Mouse (Mus musculus) embryo, embryonic 11.5 days (tissue): ENCODE results near the gene Etnk1.
A peak's percentile ranks its signal among the peaks of the same experiment; 100 is the strongest.
"Not testable (repeated sequence)": the region's sequence is repeated elsewhere in the genome, so short reads cannot be mapped to it uniquely, and the experiment has no call there.

ENCODE experiments used
- DNase-seq: peaks from one replicate; pipeline ENCODE4 v3.0.0-alpha.2; 2012; ENCODE audit warnings: low read depth, low spot score

Etnk1 gene

DNA sequence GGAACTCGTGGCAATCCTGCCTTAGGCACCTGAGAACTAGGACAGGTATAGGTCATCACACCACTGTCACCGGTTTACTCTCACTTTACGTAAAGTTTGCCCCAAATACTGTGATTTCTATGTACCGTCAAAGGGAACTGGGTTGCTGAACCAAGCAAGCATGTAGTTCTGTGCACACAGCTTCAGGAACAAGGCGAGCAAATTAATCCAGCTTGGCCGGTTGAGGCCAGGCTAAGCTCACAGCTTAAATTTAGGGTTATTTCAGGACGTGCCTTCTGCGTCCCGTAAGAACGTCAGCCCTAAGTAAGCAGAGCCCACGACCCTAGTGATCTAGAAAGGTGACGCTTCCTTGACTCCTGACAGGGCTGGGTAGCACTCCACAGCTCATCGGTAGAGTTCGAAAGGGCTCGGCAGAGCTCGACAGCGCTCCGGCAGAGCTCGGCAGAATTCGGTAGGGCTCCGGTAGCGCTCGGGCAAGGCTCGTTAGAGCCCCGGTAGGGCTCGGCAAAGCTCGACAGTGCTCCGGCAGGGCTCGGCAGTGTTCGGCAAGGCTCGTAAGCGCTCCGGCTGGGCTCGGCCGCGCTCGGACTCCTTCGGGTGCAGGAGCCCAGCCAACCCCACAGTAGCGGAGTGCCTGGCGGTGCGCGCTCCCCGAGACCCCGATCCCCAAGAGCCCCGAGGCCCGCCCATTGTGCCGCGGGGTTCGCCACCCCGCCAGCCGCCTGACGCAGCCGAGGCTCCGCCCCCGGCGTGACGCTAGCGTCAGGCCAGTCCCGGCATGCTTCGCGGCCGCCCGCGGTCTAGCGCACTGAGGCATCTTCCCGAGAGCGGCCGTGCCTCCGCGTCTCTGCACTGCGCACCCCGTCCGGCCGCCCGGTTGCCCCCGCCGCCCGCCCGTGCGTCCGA, at the start of gene Etnk1:
Gene Etnk1 (plus strand): TSS at position 770 of the 906 bp plus-strand sequence.
- DNase-seq: peak; percentile 89

DNA sequence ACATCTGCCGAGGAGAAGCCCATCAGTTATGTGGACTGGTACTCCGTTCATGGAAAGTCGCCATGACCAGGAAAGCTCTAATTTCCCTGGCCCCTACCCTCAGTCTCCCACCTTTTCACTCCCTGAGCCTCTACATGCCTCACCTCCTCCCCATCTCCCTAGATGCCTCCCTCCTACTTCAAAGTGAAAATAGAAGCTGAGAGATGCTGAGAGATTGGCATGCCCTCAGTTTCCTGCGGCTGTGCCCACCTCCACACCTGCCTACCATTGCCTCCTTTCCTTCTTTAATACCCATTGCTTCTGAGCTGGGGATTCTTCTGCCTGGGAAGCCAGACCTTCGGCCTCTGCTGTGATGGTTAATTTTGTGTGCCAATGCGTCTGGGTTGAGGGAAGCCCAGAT, 47.7 kb upstream of the Etnk1 start:
- DNase-seq: no peak

DNA sequence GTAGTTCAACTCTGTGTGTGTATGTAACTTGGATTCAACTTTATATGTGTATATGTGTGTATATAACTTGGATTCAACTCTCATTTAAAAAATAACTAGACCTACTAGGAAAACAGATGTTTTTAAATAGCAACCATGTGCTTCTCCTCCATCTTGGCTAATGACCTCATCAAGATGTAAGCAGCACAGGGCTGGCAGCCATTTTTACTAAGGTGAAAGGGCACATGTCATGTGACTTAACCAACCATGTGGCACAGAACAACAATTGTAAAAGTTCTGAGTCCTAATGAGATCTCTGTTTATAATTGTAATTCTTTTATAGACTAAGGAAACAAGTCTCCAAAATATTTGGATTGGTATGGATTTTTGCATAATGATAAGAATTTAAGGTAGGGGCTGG, 41.3 kb upstream of the Etnk1 start:
- no peak for DNase-seq

DNA sequence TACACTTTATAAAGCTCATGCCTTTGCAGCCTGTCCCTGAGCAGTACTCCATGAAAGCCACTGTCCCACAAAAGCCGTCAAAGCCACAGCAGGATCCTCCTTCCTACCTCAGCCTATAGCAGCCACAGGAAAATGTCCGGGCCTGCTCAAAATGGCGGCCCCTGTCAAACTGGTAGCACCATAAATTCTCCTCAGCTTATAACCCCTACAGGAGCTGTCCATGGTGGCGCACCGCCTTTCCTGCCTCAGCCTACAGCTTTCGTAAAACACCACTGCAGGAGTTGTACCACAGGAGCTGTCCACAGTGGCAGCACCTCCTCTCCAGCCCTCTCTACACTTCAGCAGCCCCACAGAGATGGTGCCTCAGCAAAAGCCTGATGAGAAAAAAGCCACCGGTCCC, 37.6 kb upstream of the Etnk1 start:
- DNase-seq: no peak

DNA sequence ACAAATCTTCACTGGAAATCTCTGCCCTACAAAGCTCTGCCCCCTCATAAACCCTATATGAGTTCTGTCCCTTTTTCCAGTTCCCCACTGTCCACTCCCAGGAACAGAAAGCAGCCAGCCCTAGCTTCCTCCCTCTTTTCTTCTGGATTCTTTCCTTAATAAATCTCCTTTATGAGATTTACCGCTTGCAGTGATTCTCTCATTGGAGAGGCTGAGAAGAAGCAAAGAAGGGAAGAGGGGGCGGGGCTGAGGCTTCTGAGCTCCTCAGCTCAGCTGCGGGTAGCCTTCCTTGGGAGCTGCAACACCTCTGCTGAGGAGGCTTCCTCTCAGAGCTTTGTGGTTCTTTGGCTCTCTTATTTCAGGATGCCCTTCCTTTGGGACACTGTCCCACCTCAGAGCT, 37.1 kb upstream of the Etnk1 start:
- no peak for DNase-seq

DNA sequence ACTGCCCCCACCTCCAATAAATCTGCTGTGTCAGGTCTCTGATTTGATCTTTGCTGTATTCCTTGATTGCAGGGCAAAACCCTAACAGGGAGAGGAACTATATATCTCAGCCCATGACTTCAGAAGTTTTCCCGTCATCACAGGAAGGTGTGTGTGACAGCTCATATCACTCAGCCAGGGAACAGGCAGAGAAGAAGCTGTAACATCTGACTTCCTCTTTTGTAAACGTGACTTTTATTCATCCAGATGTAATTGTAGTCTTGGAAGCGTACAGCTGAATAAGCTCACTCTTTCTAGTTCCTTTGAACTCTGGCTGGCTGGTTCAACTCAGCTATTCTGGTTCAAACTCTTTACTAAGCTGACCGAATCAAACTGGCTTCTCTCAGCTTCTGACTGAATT, 36.6 kb upstream of the Etnk1 start:
- DNase-seq: no peak

DNA sequence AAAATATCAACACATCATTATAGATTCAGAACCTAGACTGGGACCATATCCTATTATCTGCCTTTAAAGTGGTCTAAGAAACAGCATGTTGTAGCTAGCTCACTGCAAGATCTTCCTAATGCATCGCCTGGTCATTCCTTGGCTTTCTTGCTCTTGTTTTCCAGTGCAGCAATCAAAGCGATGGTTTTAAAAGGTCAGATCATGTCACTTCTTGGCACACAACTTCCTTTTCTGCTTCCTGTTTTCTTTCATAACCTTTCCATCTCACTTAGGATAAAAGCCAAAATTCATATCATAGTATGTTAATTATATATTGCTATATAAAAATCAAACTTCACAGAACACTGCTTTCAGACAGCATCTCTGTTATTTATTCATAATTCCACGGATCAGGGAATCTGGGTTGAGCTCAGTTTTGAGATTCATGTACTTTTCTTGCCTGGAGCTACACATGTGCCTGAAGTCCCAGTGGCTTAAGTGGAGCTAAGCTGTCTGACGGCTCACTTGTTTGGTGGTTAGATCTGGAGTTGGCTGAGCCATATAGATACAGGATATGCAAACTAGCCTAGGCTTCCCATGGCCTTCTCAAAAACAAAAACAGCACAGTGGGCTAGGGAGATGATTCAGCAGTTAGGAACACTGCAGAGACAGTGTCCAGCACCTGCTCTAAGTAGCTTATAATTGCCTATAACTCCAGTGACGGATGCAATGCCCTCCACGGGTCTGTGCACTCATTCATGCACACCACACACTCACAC, 34.9 kb upstream of the Etnk1 start:
- DNase-seq: no peak

DNA sequence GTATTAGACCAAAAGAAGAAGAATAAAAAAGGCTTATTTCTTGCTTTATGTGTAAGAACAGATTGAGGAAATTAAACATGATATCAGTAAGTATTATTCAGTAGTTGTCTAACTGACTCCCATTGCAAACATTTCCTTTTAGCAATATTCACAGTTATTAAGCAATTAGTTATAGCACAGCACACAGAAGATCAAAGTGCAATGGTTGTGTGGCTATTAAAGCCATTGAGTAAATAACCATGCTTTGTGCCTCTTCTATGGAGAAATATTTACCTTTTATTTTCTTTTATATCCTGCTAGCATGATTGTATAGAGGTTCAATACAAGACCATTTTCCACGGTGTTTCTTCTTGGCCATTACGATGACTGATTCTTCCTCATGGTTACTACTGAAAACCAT, 33.9 kb upstream of the Etnk1 start:
- DNase-seq: no peak

DNA sequence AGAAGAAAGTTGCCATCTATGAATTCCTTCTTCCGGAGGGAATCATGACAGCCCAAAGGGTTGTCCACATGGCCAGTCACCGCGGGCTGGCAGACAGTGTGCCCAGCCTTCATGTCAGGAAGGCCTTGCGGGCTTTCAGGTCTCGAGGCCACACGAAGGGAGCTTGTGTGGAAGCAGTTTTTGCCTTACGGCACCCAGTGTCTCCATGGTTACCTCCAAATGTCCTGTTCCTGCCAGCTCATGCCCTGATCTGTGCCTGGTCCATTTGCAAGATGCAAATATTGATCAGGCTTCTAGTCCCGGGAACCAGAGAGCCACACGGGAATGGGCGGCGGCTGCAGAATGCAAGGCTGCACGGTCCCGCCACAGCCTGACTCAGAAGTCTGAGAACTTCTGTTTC, 31.9 kb upstream of the Etnk1 start:
- DNase-seq: no peak

DNA sequence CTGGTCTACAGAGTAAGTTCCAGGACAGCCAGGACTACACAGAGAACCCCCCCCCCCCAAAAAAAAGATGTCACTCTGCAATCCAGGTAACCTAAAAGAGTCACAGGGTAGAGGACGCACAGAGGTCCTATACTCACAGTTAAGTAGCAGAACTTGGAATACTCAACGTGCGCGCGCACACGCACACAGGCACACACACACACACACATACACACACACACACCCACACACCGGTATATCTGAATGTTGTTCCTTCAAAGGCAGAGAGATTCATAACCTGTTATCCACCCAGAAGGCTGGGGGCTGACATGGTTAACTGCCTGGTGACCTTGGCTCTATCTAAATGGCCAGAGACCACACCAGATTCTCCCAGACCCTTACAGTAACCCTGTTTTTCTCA, 30.3 kb upstream of the Etnk1 start:
- DNase-seq: no peak

DNA sequence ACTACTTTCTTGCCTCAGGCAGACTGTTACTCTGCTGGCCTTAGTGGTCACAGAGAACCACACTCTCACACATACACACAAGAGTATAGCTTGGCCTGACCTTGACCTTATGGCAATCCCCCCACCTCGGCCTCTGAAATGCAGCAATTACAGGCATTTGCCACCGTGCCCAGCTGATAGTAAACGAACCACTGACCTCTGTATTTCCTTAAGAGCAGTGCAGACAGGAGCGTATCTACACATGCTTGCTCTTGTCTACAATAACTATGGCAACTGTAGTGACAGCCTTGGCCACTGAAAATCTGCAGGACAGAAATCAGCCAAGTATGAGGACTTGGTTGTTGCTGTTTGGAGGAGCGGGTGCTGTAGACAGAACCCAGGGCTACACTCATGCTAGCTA, 29.7 kb upstream of the Etnk1 start:
- no peak for DNase-seq

DNA sequence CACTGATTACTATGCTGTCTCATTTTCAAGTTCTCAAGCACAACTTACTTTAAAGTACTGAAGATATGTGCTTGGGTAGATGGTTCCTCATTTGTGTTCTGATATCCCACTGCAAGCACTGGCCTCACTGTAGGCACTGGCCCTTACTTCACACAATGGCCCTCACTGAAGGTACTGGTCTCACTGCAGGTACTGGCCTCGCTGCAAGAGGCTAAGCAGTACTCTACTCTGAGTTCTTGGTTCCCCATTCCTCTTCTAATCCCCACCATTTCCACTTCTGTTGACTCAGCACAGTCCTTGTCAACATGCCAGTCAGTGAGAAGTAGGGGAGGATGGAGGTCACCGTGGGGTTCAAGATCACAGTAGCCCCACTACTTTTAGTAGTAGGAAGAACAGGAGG, 27.6 kb upstream of the Etnk1 start:
- DNase-seq: no peak

DNA sequence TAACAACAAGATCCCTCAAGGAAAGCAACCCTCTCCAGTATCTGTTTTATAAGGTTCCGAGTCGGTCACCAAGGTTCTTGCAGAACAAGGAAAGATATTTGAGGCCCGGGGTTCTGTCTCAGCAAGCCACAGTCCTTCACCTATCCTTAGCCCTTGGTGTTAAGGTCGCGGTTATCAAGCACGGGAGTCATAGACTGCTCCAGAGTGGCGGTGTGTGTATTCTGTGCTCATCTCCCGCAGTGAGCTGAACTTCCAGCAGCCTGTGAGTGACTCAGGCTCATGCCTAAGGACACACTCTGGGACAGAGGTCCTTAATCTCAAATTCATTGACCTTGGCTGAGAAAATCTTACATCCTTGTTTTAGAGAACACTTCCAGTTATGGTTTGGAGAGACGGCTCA, 26.1 kb upstream of the Etnk1 start:
- DNase-seq: no peak

DNA sequence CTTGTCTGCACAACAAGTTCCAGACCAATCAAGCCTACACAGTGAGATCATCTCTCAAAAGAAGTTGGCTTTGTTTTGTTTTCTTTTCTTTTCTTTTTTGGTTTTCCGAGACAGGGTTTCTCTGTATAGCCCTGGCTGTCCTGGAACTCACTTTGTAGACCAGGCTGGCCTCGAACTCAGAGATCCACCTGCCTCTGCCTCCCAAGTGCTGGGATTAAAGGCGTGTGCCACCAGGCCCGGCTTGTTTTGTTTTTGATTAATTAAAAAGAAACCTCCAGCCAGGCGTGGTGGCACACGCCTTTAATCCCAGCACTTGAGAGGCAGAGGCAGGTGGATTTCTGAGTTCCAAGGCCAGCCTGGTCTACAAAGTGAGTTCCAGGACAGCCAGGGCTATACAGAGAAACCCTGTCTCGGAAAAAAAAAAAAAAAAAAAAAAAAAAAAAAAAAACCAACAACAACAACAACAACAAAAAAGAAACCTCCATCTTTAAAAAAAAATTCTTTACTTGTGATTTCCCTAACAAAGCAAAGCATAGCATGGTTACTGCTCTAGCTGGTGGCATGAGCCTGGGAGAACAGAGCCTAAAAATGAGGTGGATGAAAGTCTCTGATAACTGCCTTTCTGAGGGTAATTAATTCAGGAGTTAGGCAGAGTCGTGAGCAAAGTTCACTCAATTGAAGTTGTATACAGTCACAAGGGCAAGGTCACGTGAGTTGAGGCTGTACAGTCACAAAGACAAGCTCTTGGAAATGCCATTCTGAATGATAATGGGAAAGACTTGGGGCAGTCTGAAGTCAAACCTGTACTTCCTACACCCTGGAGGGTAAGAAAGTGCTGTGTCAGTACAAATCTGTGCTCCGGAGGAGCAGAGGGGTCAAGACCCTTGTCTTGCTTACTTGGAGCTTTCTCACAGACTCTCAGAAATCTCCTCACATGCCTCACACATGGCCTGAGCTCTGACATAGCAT, 25.1 kb upstream of the Etnk1 start:
- DNase-seq: not testable (repeated sequence)

DNA sequence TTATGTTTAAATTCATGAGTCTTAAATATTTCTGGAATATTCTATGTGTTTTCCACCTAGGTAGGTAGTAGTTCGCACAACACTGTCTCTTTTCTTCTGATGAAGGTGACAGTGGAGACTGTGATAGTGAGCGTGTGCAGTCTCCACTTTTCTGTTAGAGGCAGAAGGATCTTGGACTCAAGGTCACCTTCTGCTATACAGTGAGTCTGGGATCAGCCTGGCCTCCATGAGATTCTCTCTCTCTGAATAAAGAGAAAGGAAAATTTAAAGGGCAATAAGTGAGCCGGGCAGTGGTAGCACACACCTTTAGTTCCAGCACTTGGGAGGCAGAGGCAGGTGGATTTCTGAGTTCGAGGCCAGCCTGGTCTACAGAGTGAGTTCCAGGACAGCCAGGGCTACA, 24.2 kb upstream of the Etnk1 start:
- no peak for DNase-seq

DNA sequence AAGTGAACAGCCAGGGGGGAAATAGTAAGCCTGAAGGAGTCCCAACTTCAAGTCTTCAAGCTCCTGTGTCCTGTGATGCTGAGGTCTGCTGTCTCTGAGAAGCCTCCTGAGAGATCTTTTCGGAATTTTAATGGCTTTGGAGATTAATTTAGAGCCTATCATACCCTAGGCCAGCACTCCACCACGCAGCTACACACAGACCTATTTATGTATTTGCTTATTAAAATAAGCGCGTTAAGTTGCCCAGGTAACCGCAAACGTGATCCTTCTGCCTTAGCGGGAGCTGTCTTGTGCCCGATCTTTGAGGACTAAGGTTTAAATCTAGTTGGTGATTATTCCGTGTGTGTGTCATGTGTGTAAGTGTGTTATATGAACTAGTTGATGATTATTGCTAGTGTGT, 23.7 kb upstream of the Etnk1 start:
- DNase-seq: no peak

DNA sequence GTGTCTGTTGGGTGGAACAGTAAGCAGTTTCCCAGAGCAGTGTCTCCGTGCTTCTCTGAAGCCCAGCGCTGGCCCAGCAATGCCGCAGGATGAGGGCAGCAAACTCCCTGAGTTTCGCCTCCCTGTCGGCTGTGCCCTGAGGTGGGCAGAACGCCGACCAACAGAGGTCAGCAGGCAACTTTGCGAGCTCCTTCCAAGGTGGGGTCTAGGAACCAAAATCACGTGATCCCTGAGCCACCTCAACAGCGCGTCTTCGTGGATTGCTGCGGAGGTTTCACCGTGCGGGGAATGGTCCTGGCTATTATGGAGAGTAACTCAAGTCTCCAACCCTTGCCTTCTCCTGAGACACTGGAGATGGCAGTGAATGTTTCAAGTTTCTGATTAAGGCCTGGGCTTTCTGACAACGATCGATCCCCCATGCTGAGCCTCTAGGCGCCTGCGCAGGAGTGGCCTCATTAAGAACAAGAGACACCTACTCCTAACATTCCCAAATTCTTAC, 23.2 kb upstream of the Etnk1 start:
- DNase-seq: no peak

DNA sequence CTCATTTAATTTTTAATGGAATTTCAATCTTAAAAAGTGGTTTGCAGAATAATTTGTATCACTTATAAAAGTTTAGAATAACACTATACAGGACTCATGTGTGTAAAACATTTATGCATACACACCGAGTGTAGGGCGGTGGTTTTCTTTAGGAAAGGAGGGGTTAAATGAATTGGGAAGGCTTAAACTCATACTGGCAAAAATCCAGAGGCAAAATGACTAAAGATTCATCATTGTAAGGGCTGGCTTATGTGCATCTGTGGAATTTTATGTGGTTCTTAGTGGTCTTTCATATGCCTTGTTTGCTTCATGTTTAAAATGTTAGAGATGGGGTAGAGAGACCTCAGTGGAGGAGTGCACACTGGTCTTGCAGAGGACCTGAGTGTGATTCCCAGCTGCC, 22.5 kb upstream of the Etnk1 start:
- DNase-seq: no peak

DNA sequence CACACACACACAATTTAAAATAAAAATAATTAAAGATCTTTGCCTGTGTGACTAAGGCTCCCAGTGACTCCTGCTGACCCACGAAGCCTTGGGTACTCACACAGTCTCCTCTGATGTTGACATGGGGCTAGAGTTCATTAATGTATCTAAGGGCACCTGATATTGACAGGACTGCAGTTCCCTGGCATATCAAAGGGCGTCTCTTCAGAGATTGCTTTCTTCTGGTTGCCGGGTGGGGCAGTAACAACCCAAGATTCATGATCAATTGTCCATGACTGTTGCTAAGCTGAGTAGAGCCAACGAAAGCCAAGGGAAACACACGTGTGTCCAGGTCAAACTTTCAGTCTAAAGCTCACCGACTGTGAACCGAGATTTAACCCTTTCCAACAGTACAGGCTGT, 22.0 kb upstream of the Etnk1 start:
- no peak for DNase-seq

DNA sequence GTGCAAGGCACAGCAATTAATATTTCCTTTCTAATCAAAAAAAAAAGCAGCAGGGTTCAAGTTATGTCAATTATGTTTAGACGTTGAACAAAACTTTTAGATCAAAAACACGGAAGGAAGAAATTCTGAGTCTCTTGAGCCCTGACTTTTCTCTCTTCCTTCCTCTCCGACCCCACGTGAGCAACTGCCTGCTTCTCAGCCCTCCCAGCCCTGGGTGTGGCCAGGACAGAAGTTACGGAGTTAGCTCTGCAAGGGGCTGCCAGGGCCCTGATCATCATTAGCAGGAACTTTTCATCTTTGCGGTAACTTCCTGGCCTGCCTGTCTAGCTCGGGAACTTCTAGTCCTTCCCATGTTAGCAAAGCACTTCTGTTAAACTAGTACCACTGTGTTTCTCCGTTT, 20.3 kb upstream of the Etnk1 start:
- no peak for DNase-seq

DNA sequence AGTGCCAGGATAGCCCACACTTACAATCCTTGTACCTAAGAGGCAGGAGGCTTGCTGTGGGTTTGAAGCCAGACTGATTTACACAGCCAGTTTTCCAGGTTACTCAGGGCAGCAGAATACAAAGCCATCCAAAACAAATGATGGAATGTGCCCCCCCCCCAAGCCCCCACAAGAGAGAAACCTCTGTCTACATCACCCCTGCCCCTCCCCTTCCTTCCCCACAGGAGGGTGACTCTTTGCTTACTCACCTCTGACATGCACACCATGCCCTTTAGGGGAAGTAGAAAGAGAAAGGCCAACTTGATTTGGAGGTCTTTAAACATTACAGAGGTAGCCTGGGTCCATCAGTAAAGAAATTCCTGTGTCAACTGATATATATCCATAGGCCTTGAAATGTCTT, 18.2 kb upstream of the Etnk1 start:
- DNase-seq: no peak
